Mouse (Mus musculus) brown adipose tissue, adult 24 weeks (tissue): ENCODE results near the gene Olfr646. TPM values are rescaled to one million over a fixed set of nuclear protein-coding genes. Genes with fewer than 3 reads are reported as not detected.

Source experiments
- H3K27ac ChIP-seq: fragments of 200-500 bp; replicated peaks from 2 replicates; pipeline ENCODE4 v1.5.1; 2012; ENCODE audit warnings: low read depth, mild to moderate bottlenecking, low read length
- H3K4me1 ChIP-seq: fragments of 200-500 bp; 2 replicates; pipeline ENCODE4 v1.6.1; 2012; ENCODE audit warnings: low read length, mixed read lengths; ENCODE audit not compliant: control insufficient read depth, insufficient read depth, insufficient read length
- H3K4me3 ChIP-seq: fragments of 200-500 bp; 2 replicates; pipeline ENCODE4 v1.5.1; 2012; ENCODE audit warnings: low read depth, mild to moderate bottlenecking, low read length, moderate library complexity; ENCODE audit not compliant: insufficient read depth
- polyA plus RNA-seq: library from polyadenylated mRNA; stranded (reverse); fragments of >200 nt; gene quantifications from 2 replicates; pipeline ENCODE4 v1.2.4, GENCODE M21; 2012; ENCODE audit not compliant: missing spikeins, insufficient read depth, insufficient read length

Olfr646 gene
- not detected in 2 replicates for polyA plus RNA-seq

DNA sequence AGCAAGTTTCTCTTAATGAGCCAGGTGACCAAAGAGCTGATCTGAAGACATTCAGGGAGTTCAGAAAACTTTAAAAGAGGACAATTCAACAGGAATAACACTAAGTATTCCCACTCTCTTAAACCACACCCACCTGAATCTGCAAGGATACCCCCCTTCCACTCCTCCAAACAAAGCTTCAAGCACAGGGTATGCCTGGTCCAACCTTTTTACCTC lies at the start of gene Olfr646:
Gene Olfr646 (plus strand): TSS at position 117 of the 216 bp plus-strand sequence.
- Histone ChIP-seq H3K4me1 (no peaks in the 10 kb centered on the region), H3K4me3 (no peak within 1 kb of the TSS), H3K27ac (no peak within 1 kb of the TSS)

DNA sequence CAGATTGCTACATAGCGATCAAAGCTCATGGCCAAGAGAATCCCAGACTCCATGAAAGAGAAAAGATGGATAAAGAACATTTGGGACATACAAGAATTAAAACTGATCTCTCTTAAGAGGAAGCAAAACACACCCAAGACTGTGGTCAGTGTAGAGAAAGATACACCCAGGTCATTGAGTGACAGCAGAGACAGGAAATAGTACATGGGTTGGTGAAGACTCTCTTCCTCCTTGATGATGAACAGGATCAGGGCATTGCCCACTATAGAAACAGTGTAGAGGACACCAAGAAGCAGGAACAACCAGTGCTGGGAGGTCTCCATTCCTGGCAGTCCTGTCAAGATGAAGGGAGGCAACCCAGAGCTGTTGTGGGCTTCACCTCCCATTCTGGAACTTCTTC lies 45.5 kb upstream of the Olfr646 start:
- Histone ChIP-seq H3K27ac (no peak overlapping the region), H3K4me3 (no peak overlapping the region), H3K4me1 (no peaks in the 10 kb centered on the region)

DNA sequence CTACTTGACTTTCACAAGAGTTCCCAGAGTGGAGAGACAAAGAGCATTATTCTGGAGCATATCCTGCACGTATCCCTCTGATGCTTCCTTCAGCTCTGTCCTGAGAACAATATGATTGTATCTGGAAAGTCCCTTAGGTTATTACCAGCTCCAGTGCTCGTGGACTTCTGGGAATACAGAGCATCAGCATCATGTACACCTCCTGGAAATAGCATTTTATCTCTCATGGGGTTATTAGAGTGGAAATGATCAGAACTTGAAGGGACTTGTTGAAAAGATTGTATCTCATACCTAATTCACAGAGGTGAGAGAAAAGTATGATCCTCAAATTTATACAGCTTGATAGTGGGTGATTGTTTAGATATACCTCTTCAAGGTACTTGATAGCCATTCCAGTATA lies 43.3 kb upstream of the Olfr646 start, which contains the start of gene 4930516K23Rik:
Gene 4930516K23Rik (minus strand): TSS at position 101 of the 400 bp plus-strand sequence.
- H3K4me3 ChIP-seq, result no peak within 1 kb of the TSS
- H3K4me1 ChIP-seq, result no peaks in the 10 kb centered on the region
- no peak within 1 kb of the TSS for H3K27ac ChIP-seq

DNA sequence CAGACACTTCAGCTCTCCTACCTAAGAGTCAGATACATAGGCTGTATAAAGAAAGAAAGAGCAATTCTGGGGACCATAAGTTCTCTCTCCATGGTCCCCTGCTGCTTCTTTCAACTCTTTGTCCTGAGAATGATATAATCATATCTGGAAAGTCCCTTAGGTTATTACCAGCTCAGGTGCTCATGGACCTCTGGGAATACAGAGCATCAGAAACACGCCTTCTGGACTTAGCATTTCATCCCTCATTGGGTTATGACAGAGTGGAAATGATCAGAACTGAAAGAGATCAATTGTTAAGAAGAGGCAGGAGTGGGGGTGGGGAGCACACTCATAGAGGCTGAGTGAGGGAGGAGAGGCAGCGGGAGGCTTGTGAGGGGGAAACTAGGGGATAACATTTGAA lies 32.9 kb upstream of the Olfr646 start, which contains the start of gene Olfr644:
Gene Olfr644 (minus strand): TSS at position 101 of the 400 bp plus-strand sequence.
- Histone ChIP-seq H3K27ac (no peak within 1 kb of the TSS), H3K4me1 (no peaks in the 10 kb centered on the region), H3K4me3 (no peak within 1 kb of the TSS)

DNA sequence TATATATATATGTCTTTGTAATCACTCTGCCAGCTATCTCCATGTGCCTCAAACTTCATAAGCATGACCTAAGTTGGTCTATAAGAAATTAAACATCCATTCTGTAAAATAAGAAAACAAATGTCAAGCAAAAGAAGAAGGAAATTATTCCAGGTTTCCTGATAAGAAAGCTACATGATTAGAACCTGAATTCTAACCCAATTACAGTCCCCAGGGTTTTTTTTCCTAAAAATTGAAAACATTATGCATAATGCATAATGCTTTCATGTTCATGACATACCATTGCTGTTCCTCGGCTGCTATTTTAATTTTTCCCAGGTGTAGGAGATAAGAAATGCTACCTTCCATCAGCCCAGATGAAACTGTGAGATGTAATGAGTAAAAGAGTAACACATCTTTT lies 19.3 kb upstream of the Olfr646 start, which contains the start of gene Olfr645:
Gene Olfr645 (minus strand): TSS at position 101 of the 400 bp plus-strand sequence.
- Histone ChIP-seq H3K4me1 (no peaks in the 10 kb centered on the region), H3K4me3 (no peak within 1 kb of the TSS), H3K27ac (no peak within 1 kb of the TSS)

DNA sequence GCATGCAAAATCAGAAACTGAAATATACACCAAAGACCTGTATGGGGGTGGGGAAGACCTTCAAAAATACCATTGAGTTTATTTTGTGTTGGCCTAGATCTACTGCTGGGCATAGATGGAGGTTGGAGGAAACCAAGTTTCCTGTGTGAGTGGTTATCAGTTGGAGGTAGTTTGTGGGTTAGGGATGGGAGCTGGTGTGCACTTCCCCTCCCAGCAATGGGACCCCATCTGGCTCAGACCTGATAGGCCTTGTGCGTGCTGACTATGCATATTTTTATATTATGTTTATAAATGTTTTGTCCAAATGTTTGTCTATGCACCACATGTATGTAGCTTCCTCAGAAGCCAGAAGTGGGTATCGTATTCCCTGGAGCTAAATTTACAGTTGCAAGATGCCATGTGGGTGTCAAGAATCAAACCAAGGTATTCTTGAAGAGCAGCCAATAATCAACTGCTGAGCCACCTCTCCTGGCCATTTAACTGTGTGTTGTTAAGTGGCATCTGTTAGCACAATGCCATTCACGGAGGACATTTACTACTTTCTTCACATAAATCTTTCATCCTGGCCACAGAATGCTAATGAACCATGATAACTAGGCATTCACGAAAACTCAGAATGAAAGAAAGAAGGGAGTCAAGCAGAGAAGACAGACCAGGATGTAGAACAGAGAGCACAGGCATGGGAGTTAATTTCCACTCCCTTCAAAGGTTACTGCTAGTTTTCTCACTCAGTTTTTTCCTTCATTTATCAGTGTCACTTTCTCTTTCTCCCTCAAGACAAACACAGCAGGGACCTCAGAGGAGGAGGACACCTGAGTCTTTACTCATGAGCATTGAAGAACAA lies 538 bp upstream of the Olfr646 start:
- H3K27ac ChIP-seq, result no peak overlapping the region
- H3K4me3 ChIP-seq, result no peak overlapping the region
- H3K4me1 ChIP-seq, result no peaks in the 10 kb centered on the region

DNA sequence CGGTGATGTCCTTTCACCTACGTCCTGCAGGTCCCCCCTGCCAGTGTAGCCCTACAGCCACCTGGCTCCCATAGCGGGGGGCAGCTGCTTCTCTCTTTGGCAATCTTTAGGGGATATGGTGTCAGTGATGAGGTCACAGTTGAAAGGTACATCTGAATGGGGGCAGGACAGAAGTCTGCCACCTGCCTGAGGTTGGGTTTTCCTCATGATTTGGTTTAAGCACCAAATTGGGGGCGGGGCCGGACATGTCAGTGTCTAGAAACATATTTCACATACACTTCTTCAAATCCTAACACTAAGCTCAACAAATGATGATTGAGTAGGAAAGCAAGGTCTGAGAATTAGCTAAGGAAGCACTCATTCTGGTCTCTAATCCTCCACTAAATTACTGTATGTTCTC lies 25.1 kb downstream of the Olfr646 start, which contains the start of gene Ubqln5:
Gene Ubqln5 (minus strand): TSS at position 101 of the 400 bp plus-strand sequence.
- Histone ChIP-seq H3K4me1 (no peaks in the 10 kb centered on the region), H3K4me3 (no peak within 1 kb of the TSS), H3K27ac (no peak within 1 kb of the TSS)

DNA sequence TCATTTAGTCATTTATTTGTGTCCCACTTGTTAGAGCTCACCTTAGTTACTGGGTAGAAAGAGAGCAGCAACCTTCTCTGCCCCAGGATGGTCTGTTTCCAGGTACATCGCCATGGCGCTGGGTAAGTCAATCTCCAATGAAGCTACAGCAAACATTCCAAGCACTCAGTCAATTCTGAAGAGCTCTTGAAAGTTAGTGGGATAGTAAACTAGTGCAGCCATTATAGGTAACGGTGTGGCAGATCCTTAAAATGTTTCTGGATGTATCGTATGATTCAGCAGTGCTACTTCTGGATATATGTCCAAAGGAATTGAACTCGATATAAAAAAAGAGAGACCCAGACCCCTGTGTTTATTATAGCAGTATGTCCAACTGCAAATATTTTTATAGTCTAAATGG lies 32.6 kb downstream of the Olfr646 start, which contains the start of gene Olfr643:
Gene Olfr643 (minus strand): TSS at position 101 of the 400 bp plus-strand sequence.
- Histone ChIP-seq H3K4me1 (no peaks in the 10 kb centered on the region), H3K27ac (no peak within 1 kb of the TSS), H3K4me3 (no peak within 1 kb of the TSS)

DNA sequence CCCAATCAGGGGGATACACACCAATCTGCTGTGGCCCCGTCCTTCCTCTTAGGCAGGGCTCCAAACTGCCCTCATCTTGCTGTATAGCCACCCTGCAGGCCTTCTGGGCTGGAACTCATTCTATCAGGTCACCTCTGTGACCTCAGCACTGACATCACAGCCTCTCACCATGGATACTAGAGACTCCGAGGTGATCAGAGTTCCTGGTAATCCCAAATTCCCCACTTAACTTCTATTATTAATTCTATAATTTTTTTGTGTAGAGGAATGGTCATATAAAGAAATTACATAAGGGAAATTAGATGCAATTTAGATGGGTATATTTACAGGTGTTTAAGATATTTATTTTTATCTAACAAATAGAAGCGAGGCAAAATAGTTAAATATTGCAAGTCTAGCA lies 38.5 kb downstream of the Olfr646 start, which contains the start of gene Ubqln3:
Gene Ubqln3 (minus strand): TSS at position 101 of the 400 bp plus-strand sequence.
- Histone ChIP-seq H3K4me3 (no peak within 1 kb of the TSS), H3K4me1 (no peaks in the 10 kb centered on the region), H3K27ac (no peak within 1 kb of the TSS)

DNA sequence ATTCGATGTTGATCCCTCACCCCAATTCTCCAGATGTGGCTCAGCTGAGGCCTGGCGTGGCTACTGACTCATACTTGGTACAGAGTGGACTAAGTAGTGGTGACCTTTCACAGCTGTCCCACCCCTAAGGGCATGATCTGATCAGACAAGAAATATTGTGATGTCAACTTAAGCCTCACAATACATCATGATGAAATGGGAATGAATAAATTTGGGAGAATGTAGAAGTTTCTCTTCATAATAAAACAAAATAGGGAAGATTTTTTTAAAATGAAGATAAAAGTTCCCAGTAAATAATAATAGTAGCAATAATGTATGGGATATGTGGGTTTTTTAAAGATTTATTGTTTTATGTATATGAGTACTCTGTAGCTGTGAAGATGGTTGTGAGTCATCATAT lies 45.8 kb downstream of the Olfr646 start, which contains the start of gene Ubqlnl:
Gene Ubqlnl (minus strand): TSS at position 101 of the 400 bp plus-strand sequence.
- Histone ChIP-seq H3K4me3 (no peak within 1 kb of the TSS), H3K27ac (no peak within 1 kb of the TSS), H3K4me1 (no peaks in the 10 kb centered on the region)

Other genes starting within 250 kb of the Olfr646 start
- not detected in 2 replicates for gene Olfr66, start 218.6 kb upstream of the Olfr646 start, polyA plus RNA-seq
- gene Olfr64, start 210.4 kb upstream of the Olfr646 start, polyA plus RNA-seq, result not detected in 2 replicates
- not detected in 2 replicates for gene Olfr65, start 201.4 kb upstream of the Olfr646 start, polyA plus RNA-seq
- not detected in 2 replicates for gene Olfr631, start 176.0 kb upstream of the Olfr646 start, polyA plus RNA-seq
- gene Olfr632, start 170.5 kb upstream of the Olfr646 start, polyA plus RNA-seq, result not detected in 2 replicates
- not detected in 2 replicates for gene Olfr633, start 160.4 kb upstream of the Olfr646 start, polyA plus RNA-seq
- not detected in 2 replicates for gene Olfr635, start 133.7 kb upstream of the Olfr646 start, polyA plus RNA-seq
- not detected in 2 replicates for gene Olfr638, start 106.1 kb upstream of the Olfr646 start, polyA plus RNA-seq
- not detected in 2 replicates for gene Olfr639, start 87.6 kb upstream of the Olfr646 start, polyA plus RNA-seq
- gene Olfr640, start 79.3 kb upstream of the Olfr646 start, polyA plus RNA-seq, result not detected in 2 replicates
- not detected in 2 replicates for gene Olfr641, start 69.4 kb upstream of the Olfr646 start, polyA plus RNA-seq
- gene Olfr642, start 52.2 kb upstream of the Olfr646 start, polyA plus RNA-seq, result not detected in 2 replicates
- gene 4930516K23Rik, start 43.4 kb upstream of the Olfr646 start, polyA plus RNA-seq, result not detected in 2 replicates
- gene Olfr644, start 33.0 kb upstream of the Olfr646 start, polyA plus RNA-seq, result not detected in 2 replicates
- gene Olfr645, start 19.4 kb upstream of the Olfr646 start, polyA plus RNA-seq, result not detected in 2 replicates
- not detected in 2 replicates for gene Ubqln5, start 25.0 kb downstream of the Olfr646 start, polyA plus RNA-seq
- not detected in 2 replicates for gene Olfr643, start 32.5 kb downstream of the Olfr646 start, polyA plus RNA-seq
- gene Ubqln3, start 38.4 kb downstream of the Olfr646 start, polyA plus RNA-seq, result not detected in 2 replicates
- gene Ubqlnl, start 45.7 kb downstream of the Olfr646 start, polyA plus RNA-seq, result not detected in 2 replicates
- not detected in 2 replicates for gene Olfm5, start 60.0 kb downstream of the Olfr646 start, polyA plus RNA-seq
- not detected in 2 replicates for gene Olfr648, start 78.5 kb downstream of the Olfr646 start, polyA plus RNA-seq
- not detected in 2 replicates for gene Olfr649, start 91.1 kb downstream of the Olfr646 start, polyA plus RNA-seq
- 0.92 TPM in 1 of 2 replicates, not detected in the other for gene Trim6, start 113.9 kb downstream of the Olfr646 start, polyA plus RNA-seq
- gene Trim34a, start 139.6 kb downstream of the Olfr646 start, polyA plus RNA-seq, result 2.2 and 2.5 TPM in 2 replicates
- 0.58 and 0.67 TPM in 2 replicates for gene Trim5, start 183.2 kb downstream of the Olfr646 start, polyA plus RNA-seq
- gene Trim12a, start 210.6 kb downstream of the Olfr646 start, polyA plus RNA-seq, result 10.5 and 11.9 TPM in 2 replicates
- not detected in 2 replicates for gene Trim34b, start 224.6 kb downstream of the Olfr646 start, polyA plus RNA-seq
- gene Trim12c, start 248.5 kb downstream of the Olfr646 start, polyA plus RNA-seq, result 4.4 and 5.6 TPM in 2 replicates